Mouse (Mus musculus): ENCODE measurements around the gene Depdc5.

Depdc5 gene

DNA sequence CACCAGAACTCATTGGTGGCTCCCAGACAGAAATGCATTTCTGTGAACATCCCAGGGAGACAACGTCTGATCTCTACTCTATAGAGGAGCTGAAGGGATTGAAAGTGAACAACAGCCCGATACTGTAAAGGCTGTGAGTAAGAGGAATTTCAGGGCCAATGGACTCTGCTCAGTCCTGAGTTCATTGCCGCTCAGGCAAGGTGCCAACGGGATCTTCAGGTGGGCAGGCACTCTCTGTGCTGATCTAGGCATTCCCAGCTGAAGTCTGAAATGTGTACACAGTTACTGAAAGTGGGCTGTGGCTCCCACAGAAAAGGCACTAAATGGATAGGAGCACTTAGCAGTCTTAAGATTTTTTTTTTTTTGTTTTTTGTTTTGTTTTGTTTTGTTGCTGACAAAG is 135.3 kb downstream of the Depdc5 start:
- DNase-seq (ENCODE audit: low spot score), result no peak

DNA sequence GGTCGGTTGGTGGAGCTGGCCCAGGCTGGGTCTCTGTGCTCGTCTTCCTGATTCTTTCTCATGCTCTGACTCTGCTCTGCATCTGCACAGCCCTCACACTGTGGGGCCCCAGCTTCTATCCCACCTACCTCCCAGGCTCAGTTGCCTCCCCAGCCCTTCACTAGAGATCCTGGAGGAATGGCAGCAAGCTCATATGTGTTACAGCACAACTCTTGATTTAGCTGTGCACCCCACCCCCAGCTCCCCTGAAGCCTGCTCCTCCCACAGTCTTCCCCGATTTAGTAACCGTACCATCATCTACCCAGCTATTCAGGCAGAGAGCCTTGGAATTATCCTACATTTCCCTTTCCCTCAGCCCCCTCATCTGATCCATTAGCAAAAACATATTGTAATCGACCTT is 137.6 kb downstream of the Depdc5 start:
- DNase-seq (ENCODE audit: low spot score), result no peak

DNA sequence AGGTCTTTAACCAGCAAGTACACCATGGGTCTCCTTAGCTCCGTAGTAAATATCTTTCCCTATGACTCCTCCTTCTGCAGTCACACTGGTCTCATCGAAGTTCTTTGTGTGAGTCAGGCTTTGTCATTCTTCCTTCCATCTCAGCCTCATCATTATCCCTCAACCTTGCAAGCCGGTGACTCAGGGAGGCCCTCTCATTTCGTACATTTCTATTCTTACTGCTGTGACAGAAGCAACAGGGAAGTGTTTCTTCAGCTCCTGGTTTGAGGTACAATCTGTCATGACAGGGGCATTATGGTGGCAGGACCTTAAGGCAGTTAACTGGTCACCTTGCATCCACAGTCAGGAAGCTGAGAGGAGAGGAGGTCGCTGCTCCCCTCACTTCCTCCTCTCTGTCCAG is 139.3 kb downstream of the Depdc5 start:
- DNase-seq (ENCODE audit: low spot score), result no peak

DNA sequence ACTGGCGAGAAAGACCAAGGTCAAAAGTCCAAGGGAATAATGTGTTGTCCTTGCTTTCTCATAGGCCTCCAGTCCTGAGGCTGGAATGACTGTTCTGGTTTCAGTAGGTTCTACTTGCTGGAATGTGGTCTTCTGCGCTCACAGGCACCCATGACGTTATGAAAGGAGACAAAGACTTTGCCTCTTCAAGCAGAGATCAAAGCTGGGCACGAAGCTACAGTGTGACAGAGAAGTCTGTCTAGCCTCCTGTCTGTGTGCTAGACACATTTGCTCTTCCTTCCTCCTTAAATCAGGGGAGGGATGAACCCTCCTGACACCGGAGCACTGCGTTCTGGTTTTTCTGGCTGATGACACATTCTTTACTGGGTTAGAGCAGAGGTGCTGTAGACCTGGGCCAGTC is 140.0 kb downstream of the Depdc5 start:
- DNase-seq (ENCODE audit: low spot score), result no peak

DNA sequence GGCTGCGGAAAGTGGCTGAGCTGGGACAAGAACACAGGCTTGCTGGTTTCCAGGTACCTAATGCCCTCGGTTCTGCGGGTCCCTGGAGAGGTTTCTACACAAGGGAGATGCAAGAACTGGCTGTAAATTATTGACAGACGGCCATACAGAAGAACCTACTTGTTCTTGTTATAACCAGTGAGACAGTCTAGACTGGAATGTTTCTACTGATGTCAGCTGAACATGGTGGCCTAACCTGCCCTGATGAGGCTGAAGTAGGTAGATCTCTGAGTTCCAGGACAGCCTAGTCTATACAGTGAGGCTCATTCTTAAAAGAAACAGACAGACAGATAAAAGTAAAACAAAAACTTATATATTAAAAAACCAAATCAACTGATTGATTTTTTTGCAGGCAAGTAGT is 140.6 kb downstream of the Depdc5 start:
- DNase-seq (ENCODE audit: low spot score), result no peak

DNA sequence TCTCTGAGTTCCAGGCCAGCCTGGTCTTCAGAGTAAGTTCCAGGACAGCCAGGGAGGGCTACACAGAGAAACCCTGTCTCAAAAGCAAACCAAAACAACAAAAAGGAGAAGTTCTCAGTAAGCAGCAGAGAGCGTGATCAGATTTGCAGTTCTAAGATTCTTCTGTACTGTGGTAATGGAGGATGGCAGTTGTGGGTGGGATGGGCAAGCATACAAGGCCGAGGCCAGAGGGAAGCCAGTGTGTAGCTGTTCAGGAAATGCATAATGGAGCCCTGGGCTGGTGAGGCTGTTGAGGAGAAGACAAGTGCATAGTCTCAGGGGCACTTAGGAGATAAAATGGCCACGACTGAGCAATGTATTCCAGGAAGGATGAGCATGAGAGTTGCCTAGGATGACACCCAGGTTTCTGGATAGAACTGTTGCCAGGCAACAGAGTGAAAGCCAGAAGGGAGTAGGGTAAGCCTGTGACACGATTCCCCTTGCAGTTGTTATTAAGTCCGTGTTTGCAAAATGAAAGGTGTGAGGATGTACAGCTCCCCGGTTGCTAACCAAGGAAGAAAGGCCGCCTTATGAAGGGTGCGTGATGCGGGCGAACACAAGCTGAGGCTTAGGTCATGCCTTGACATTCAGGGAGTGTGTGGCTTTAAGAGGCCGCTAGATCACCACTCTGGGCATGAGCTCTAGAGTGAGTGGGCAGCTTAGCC is 142.1 kb downstream of the Depdc5 start:
- no peak for DNase-seq (ENCODE audit: low spot score)

DNA sequence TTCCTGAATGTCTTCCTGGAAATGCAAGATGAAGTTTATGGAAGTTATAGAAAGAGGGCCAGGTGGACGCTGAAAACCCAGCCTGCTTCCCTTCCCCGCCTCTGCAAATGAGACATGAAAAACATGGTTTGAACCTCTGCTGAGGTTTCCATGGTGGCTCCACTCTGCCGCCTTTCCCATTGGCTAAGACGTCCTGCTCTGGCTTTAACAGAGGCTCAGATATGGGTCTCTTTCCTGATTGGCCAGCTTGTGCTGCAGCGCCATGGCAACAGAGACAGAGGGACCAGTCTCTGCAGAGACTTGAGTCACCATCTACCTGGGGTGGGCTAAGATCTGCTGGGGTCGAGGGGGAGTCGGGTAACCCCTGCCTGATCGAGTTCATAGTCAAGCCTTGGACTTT is 143.2 kb downstream of the Depdc5 start:
- DNase-seq (ENCODE audit: low spot score), result no peak

DNA sequence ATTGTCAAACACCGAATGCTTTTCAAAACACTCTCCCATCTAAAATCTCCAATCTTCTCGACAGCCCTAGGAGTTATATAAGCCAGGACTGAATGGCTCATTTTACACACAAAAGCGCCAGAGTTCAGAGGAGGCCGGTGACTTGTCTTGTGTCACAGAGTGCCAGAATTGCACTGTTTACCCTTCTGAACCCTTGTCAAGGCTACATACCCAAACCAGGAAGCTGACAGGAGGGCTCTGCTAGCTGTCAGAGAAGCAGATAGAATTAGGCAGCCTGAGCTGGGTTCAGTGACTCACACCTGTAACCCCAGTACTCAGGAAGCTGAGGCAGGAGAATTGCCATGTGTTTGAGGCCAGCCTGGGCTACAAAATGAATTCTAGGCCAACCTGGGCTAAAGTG is 143.9 kb downstream of the Depdc5 start:
- no peak for DNase-seq (ENCODE audit: low spot score)

DNA sequence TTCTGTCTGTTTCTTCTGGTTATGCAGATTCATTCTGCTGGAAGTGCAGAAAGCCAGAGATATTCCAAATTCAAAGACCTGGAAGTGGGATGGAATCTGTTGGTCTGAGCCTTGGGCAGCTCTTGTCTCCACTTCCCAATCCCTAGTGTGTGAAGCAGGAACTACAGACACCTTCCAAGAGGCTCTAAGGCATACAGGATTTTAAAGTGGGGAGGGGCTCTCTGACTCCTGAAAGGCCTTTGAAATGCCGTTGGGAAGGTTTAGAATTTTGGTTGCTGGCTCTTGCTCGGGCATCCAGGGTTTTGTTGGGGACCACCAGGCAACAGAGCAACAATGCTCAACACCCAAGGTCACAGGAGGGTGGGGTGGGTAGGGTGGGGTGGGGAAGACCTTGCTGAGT is 145.8 kb downstream of the Depdc5 start:
- DNase-seq (ENCODE audit: low spot score), result no peak

DNA sequence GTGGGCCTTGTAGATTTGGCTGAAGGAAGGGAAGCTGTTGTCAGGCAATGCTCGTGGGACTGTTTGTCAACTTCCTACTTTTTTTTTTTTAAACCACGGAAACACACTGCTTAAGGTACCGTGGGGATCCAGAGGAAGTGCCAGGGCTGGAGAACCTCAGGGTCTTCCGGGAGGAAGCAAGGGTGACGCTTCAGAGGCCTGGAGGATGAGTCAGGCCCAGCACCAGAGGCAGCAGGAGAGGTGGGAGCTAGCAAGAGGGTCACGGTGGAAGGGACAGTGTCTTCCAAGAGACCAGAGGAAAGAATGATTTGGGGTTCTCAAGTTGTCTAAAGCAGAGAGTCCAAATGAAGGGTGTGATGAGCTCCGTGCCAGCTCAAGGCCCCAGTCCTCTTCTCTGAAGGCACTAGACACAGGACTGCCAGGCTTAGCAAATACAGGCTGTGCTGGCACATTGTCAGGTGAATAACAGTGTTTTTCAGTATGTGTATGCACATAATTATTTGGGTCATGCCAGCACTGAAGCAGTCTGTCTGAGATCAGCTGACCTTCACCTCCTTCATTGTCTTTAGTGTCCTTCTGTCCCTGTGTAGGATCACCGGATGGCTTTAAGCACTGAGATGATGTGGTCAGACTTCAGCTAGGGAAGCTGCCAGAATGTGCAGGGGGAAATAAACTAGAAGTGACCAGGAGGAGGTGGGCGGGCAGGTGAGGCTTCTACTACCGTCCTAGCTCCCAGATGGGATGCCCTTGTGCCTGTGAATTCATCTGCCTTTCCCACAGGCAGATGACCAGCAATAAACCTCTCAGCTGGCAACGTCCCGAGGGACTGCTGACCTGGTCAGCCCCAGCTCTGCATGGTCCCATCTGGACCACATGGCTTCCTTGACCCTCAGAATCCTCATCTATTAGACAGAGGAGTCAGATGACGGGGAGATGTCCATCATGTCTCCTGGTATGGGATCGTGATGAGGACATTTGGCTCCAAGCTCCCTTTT is 146.6 kb downstream of the Depdc5 start:
- DNase-seq (ENCODE audit: low spot score), result no peak

DNA sequence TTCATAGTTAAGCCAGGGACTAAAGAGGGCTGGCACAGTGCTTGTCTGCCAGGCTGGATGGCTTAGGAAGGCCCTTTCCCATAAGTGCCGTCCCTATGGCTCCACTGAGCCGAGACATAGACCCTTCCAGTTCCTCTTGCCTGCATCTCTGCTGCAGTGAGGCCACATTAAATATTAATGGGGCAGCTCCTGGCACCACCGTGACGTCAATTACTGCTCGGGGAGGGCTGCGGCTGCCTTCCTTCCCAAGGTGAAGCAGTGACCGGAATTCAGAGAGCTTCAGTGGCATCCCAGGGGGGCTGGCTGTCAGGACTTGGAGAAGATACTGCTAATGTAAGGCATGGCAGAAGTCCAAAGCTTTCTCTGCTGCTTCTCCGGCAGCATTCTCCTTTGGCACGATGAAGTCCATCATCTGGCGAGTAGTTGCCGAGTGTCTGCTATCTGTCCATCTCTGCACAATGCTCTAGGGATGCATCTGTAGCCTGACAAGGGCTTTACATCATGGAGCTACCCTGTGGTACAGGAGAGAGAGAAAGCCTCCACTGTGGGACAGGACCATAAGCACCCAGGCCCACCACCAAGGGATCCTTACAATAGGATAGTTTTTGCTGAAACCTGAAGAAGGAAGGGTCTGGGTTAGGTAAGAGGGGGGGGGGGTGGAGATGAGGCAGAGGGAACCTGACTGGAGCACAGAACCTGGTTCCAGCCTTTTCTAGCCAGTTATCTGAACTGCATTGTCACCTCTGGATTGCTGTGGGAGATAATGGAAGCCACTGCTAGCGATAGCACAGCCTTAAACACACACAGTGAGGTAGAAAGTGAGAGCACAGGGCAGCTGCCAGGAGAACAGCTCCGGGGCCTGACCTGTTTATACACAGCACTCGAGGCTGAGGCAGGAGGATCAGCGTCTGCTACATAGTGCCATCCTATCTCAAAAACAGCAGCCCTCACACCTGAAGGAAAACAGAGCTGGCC is 147.9 kb downstream of the Depdc5 start:
- no peak for DNase-seq (ENCODE audit: low spot score)

DNA sequence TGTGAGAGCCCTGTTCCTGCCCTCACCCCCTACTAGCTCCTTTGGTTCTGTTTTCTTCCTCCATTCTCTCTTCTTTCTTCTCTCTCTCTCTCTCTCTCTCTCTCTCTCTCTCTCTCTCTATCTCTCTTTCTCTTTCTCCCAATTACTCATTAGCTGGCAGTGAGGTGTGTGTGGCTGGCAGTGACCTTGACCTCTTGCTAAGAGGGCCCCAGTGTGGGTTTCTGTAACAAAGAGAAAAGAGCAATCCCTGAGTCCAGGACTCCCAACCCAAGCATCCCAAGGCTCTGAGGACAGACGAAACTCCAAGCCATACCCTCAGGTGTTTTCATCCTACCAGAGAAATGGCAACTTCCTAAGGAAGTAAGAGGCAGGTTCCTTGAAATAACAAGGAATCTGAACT is 150.6 kb downstream of the Depdc5 start:
- DNase-seq (ENCODE audit: low spot score), result no peak

DNA sequence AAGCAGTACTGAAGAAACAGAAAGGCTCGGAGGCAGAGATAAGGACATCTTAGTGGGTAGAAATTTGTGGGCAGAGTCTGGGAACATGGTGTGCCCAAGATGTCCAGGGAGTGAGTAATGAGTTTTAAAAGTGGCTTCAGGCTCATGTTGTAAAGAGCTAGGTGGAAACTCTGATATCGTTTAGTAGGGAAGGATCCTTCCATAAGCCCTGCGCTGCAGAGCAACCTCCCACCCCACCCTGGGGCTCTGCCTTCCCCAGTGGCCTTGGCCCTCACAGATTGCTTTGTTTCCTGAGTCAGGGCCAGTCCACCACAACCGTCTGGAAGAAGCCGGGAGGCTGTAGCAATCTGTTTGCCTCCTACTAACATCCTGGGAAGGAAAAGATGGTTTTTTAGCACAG is 152.1 kb downstream of the Depdc5 start:
- DNase-seq (ENCODE audit: low spot score), result no peak

DNA sequence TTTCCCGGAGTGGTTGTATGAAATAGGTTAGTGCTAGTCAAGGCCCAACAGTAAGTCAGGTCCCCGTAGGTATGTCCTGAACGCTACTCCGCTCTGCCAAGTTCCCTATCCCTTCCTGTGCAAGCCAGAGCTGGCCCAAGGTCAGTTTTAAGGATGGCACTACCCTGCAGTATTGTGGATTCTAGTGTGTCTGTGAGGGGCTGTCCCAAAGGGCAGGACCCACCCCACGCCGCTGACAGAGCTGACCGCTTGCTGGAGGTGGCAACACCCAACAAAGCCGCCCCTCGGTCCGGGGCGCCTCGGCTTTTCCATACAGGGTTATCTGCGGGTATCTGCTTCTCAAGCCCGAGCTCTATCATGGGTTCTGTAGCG is 154.7 kb downstream of the Depdc5 start:
- DNase-seq (ENCODE audit: low spot score), result no peak

DNA sequence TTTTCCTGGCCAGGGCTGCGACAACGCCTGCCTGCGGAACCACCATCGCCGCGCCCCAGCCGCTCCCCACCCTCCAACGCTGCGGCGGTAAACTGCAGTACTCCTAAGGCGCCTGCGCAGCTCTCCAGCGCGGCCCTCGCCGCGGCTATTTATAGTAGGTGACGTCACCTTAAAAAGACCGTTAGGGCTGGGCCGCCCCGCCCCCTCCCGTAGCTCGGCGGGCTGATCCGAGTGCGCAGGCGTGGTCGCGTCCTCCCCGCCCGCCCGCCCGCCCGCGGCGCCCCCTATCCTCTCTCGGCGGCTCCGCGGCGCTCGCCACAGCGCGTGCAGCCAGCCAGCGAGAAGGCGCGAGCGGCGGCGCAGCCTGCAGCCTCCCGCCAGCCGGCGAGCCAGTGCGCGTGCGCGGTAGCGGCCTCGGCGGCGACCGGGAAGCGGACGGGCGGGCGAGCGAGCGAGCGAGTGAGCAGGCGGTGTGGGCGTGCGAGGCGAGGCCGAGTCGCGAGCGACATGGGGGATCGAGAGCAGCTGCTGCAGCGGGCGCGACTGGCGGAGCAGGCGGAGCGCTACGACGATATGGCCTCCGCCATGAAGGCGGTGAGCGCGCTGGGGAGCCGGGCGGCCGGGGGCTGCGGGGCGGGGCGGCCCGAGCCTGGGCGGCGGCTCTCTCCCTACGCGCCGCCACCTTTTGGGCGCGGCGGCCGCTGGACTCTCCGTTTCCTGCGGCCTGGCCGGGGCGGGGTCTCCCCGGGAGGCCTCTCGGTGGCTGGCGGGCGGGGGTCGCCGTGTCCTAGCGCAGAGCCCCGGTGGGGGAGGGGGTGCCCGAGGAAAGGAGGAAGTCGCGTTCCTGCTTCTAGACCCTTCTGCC is 155.3 kb downstream of the Depdc5 start, which contains the start of gene Ywhah:
Gene Ywhah (plus strand): TSS at position 256 of the 865 bp plus-strand sequence.
- DNase-seq (ENCODE audit: low spot score), result peak; percentile 83

DNA sequence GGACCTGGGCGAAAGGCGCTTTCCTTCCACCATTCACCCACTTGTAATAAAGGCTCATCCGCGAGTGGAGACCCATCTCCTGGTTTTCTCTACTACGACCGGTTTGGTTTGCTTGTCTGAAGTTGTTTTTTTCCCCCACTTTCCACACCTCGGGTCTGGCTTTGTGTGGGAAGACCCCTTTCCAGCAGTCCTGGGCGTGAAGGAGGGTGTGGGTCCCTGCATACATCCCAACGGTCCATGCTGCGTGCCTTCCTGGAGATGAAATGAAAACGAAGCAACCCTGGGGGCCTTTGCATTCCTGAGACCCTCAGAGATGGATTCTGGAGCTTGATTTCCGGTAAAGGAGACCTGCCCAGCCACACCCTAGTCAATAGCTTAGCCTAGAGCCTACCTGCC is 155.9 kb downstream of the Depdc5 start:
- no peak for DNase-seq (ENCODE audit: low spot score)

DNA sequence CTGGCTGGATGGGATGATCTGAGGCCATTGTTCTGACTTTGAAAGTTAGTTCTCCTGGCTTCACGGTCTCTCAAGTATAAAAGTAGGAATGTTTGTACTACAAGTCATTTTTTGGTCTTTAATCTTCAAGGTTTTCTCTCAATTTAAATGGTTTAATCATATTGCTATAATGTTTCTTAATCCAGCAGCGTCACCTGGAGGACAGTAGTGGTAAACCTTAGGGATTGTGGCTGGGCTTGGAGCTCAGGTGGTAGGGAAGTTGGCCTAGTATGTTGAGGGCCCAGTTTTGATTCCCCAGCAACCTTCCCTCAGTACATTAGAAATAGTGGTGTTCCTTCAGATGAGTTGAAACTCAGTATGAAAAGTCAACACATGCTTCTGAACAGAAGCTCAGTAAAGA is 158.1 kb downstream of the Depdc5 start:
- DNase-seq (ENCODE audit: low spot score), result no peak

DNA sequence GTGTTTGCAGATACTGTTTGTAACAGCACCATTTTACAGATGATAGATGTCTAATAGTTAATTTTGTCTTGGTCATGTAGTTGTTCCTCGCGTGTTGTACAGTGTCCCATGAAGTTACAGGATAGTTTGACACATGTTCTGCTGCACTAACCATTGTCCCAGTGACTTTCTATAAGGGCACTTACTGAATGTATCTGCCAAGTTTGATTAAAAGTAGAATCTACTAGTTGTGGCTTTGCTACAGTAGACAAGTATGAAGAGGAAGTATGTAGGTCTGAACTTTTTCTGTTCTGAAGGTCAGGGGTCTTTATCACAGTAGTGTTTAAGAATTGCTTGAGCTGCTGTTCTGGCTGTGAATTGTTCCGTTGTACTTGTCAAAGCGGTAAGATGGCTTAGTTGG is 159.8 kb downstream of the Depdc5 start:
- DNase-seq (ENCODE audit: low spot score), result no peak

DNA sequence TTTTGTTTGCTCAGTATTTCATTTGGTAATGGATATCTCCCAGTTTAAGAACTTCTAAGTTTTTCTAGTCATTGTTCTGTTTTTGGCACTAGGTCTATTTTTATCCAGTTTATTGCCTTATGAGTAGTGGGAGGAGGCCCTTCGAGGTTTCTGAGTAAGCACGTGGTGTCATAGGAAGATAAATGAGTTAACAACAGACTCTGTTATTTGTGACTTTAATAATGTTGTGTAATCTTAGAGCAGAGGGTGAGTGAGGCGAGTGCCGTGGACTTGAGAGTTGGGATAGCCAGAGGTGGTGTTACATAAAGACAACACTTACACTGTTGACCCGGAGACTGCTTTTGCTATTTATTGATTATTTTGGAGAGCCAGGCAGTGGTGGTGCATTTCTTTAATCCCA is 161.0 kb downstream of the Depdc5 start:
- DNase-seq (ENCODE audit: low spot score), result no peak

DNA sequence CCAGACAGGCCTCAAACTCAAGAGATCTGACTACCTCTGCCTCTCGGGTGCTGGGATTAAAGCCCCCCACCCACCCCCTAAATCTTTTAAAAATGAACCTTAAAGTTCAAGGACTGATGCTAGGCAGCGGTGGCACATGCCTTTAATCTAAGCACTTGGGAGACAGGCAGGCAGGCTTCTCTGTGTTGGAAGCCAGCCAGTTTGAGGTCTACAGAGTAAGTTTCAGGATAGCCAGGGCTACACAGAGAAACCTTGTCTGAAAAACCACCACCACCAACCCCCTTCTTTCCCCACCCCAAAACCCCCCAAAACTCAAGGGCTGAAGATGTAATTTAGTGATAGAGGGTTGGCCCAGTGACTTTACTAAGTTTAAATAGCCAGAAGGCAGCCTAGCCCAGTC is 165.2 kb downstream of the Depdc5 start:
- DNase-seq (ENCODE audit: low spot score), result no peak

All from ovary, postnatal 10 days (tissue).